Mouse (Mus musculus): ENCODE results near the gene Csf2. TPM values are rescaled to one million over a fixed set of nuclear protein-coding genes. Genes with fewer than 3 reads are reported as not detected.
A peak's percentile ranks its signal among the peaks of the same experiment; 100 is the strongest.
"Not testable (repeated sequence)": the region's sequence is repeated elsewhere in the genome, so short reads cannot be mapped to it uniquely, and the experiment has no call there.

Csf2 gene
- total RNA-seq (2022), result 1 to 10 TPM in 1 of 4 experiments, under 1 TPM in 1, not detected in 2; 0.56 to 1.4 TPM

DNA sequence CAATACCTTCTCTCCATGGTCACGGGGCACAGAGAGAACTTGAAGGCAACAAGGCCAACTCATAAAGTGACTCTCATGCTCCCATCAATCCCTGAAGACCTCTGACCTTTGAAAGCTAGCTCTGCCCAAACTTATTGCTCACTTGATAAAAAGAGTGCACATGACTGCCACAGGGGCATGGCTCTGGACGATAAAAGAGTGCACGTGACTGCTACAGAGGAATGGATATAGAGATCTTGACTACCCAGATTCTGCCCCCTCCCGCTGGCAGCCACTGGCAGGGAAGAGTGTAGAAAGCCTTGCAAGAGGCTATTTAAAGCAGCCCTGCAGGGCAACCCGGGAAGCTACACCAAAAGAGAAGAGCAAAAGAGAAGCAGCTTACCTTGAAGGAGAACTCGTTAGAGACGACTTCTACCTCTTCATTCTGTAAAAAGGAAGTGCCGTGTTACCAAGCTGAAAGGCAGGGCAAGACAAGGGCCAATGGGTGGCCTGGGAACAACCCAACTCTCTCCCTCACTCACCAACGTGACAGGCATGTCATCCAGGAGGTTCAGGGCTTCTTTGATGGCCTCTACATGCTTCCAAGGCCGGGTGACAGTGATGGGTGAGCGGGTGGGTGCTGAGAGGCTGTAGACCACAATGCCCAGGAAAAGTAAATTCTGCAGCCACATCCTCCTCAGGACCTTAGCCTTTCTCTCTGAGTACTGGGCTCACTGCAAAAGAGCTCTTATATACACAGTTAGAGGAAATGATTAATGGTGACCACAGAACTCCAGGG lies at the start of gene Csf2:
Gene Csf2, minus strand, starts transcription at position 728 of the 778 bp plus-strand sequence.
- DNase-seq (ENCODE audit: low spot score), result no peak

DNA sequence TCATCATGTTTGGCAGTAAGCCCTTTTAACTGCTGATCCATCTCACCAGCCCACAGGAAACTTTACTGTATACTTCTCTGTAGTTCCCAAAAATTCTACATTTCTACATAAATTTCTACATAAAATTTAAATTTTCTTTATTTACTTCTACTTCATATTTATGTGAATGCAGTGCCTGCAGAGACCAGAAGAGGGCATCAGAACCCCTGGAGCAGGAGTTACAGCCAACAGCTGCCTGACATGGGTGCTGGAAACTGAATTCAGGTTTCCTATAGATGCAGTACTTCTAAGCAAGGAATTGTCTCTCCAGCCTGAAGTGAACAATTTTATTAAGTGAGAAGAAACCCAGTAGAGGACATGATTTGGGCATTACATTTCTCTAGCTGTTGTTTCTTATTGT lies 49.3 kb upstream of the Csf2 start:
- DNase-seq (ENCODE audit: low spot score), result no peak

DNA sequence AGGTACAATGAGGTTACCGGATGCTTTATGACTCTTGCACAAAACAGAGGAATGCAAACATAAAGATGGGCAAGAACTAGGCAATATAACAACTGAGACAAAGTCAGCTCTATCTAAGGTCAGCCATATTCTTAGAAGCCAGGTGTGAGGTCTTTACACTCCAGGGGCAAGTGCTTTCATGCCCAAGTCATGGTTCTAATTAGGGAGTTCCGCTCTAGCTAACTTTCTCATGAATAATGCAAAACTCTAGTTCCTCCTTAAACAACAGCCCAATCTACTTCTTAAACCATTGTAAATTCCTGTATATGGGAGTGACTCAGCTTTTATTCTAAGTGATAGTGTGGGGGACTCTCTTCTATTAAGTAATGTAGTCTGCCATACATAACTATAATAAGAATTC lies 48.0 kb upstream of the Csf2 start:
- not testable (repeated sequence) for DNase-seq (ENCODE audit: low spot score)

DNA sequence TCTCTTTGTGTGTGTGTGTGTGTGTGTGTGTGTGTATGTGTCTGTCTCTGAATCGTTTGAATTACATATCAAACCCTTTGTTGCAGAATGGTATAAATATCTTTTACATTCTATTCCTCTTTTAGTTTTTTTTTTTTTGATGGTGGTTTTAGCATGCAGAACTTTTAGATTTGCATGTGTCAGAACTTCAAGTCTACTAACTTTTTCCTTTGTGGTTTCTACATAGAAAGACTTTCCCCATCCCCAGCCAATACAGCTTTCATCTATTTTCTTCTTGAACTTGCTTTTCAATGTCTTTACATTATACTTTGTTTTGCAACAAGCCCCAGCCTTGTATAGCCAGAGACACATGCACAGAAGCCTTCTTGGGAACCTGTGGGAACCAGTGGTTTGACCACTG lies 47.3 kb upstream of the Csf2 start:
- no peak for DNase-seq (ENCODE audit: low spot score)

DNA sequence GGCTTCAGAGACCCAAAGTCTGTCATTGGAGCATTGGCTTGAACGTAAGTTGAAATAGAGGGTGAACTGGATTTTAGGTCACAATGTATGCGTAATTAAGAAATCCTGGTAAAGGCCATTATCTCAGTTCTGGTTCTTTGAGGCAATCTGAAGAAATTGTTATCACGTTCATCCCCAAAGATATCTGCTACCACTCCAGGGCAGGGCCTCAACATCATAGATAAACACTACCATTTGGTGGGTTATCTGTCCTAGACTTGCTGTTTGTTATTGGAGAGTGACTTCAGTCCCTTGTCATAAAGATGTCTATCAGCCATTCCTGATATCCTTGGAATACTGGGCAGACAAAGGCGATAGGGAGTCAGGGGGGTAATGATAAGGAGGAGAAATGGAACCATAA lies 46.5 kb upstream of the Csf2 start:
- DNase-seq (ENCODE audit: low spot score), result no peak

DNA sequence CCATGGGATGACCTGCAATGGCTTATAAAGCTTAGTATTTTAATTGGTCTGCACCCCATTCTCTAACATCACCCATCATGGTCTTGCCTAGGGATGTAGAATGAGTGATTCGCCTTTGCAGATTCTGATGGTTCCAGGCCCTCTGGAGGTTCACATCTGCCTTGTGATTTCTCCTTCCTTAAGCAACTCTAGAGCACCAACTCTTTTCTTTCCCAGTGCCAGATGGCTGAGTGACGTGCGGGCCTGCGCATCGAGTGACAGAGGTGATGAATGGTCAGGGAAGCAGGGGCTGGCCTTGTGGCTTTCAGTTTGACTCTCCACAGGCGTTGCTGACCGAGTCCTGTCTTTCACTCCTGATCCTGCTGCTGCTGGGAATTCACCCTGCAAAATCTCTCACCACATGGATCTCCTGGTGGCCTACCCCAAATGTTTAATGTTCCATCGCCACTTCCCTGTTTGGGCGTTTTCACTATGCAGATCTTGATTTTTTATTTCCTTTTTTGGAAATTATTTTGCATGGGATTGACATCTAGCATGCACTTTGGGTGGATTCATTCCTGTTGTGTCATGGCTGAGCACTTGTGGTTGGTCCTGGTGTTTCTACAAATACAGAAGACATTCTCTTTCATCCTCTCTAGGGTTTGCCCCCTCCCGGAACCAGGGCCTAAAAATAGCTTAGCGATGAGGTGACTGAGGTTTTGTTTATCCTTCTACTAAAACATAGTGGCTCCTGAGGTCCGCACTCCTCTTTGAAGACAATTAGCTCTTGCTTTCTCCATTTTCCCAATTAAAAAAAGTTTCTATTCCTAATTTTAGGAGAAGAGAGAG lies 44.7 kb upstream of the Csf2 start:
- DNase-seq (ENCODE audit: low spot score), result no peak

DNA sequence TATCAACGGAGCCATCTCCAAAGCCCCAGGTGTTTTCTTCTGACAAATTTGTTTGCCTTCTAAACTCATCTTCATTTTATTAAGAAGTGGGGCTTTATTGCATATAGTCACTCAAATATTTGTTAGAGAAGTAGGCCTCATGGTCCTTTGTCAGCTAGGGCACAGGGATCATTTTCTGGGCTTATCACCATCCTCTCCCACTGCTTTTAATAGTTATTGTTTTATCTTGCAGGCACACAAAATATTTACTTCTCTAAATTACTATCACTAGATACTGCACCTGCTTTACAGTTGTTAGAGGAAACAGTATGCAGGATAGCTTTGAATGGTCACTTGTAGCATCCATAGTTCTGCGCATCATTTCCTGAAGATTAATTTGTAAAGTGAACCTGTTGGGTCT lies 42.7 kb upstream of the Csf2 start:
- DNase-seq (ENCODE audit: low spot score), result no peak

DNA sequence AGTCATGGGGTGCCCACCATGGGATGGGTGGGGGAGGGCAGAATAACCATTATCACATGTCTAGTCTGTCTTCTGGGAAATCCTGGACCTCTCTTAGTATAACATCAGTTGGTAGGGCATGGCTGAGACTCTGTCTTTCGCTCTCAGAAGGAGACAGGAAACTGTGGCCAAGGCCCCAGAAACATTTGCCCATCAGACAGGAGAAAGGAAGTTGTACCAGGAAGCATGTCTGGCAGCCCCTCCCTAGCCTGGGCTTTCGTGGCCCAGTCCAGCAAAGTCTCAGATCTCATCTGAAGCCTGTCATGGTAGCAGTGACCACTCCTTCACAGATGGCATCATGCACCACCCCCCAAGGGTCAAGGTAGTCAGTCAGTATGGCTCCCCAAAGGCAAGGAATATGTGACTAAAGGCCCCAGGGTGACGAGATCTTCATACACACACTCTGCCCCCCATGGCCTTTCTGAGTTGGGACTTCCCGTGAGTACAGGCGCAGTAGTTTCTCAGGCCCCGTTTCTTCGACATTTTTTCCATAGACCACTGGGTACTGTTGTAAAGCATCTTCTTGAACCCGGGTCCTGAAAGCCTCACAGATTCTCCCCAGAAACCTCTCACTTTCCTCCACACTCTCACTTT lies 38.5 kb upstream of the Csf2 start:
- no peak for DNase-seq (ENCODE audit: low spot score)

DNA sequence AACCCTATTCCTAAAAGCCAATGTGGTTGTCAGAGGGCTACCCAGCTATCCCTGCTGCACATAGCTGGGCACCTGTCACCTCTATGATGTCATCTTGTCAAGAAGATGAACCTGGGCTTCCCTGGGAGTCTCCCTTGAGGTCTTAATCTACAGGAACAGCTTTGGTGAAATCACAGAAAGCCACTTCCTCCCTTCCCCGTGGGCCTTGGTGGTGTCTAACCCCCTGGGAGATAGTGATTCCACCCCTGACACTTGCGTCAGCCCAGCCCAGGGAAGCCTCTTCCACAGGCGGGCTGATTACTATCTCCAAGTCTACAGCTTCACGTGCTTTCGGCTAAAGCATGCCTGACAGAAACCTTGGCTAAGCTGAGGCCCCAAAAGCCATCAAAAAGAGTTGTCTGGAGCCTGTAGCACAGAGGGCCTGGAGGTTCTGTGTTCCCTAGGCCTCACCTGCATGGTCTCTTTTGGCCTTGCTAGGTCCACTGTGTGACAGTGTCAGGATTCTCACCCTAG lies 22.0 kb upstream of the Csf2 start:
- DNase-seq (ENCODE audit: low spot score), result no peak

DNA sequence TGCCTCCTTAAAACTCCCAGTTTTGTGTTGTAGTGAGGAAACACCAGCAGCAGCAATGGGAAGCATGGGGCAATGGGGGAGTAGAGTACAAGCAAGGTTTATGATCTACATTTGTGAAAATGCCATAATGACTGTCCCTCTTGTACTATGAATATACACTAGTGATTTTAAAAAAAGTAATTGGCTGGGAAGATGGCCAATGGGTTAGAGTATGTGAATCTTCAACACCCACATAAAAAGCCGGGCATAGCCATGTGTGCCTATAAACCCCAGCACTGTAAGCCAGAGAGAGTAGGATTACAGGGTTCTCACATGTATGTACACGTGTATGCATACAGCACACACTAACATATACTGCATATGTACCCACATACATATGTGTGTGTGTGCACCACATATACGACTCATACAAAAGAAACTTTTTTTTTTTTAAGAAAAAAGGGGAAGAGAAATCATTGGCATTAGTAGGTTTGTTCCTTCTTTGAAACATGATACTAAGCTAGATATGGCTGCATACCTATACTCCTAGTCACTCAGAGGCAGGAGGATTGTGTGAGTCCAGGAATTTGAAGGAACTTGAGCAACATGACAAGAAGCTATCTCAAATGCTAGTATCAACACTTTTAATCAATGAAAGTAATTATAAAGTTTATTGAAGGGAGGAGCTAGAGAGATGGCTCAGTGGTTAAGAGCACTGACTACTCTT lies 19.9 kb upstream of the Csf2 start:
- no peak for DNase-seq (ENCODE audit: low spot score)

DNA sequence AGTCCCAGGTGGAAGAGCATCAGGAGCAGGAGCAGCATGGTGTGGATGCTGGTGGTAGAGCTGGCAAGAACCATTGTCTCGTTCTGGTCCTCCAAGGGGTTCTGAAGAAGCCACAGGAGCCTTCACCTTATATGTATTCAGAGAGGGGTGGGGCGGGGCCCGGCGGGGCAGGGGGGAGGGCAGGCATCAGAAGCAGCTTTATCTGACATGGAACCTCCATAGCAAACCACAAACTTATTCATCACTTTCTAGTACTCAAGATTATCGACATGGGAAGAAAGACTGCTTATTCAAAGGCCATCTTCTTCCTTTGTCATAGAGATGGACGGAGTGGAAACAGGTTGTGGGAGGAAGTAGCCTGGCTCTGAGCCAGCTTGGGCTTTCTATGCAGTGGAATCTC lies 17.7 kb upstream of the Csf2 start, which contains the start of gene Il3:
Gene Il3, minus strand, starts transcription at position 101 of the 400 bp plus-strand sequence.
- DNase-seq (ENCODE audit: low spot score), result no peak

DNA sequence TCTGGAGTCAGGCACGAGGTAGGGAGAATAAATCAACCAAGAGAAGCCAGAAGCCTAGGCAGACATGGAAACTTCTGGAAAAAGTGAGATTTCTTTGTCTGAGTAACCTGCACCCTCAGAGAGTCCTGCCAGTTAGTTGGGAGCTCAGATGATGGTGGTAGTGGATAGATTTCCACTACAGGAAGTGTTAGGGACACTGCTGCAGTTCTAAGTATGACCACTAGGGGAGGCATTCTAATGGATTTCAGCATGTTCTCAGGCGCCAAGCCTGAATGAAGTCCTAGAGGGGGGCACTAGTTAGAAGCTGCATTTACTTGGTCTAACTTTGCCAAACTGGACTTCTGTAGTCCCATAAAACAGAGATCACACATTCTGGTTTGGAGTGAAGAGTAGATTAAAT lies 15.1 kb upstream of the Csf2 start:
- DNase-seq (ENCODE audit: low spot score), result peak; percentile 53

DNA sequence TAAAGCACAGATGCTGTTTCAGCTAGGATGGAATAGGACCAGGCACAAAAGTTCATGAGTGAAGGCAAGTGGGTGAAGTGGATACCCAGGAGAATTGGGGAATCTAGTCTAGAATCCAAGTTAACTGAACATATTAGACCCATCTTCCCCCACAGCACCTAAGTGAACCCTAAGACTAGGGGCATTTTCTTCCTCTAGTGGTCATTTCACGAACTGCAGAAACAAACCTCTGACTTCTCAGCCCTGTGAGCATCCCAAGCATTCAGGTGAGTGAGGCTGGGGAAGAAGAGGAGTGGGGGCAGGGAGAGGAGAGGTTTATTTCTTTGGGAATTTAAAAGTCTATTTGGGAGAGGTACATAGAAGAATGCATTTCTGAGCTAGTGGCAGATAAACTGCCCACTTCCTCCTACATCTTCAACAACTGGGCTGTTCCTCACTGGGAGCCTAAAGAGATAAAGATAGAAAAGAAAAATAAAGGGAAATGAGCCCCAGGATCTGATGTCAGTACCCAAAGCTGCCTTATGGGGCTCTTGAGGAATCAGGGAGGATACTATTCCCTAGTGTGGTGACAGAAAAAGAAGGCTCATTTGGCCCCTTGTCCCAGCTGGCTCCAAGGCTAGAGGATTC lies 14.1 kb upstream of the Csf2 start:
- DNase-seq (ENCODE audit: low spot score), result no peak

DNA sequence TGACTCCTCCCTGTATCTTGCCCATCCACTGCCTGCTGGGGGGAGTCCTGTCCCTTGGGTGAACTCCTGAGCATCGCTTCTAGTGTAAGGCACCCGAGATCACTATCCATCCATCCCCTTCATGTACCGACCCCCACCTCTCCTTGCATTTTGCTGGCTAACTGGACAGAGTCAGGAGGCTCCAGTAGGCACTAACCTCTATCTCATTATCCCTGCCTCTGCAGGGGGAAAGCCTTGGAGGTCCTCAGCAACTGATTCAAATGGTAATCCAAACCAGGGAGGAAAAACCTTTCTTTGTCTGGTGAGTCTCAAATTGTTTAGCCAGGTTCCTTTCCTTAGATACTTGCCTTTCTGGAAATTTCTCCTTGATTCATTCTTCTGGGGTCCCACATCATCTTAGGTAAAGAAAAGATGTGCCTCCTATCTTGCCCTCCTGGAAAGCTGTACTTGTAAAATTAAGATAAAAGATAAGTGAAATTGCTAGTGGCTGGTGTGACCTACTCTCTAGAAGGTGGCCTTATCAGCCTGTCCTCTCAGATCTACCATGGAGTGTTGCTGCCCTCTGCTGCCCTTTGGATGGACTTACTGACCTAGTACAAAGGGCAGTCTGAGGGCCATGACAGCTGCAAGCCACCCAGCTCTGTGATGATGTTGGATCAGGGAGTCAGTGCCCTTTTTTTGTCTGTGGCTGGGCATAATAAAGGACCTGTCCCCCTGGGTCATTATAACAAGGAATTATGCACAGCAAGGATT lies 7.3 kb upstream of the Csf2 start:
- DNase-seq (ENCODE audit: low spot score), result peak; percentile 76

DNA sequence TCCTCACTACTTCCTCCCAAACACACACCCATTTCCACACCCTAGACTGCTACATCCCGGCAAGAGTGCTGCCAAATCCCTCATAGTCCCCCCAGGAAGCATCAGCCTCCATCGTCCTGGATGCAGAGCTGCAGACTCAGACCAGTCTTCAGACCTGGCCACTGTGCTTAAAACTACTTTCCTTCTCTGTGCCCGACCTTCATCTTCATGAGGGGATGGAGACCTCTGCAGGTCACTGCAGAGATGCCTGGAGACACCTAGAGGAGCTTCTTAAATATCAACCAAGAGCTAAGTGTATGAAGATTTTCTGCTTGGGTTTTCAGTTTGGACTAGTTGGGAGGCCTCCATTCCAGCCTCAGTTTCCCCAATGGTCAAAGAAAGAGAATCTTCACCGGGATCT lies 4.6 kb upstream of the Csf2 start:
- peak; percentile 28 for DNase-seq (ENCODE audit: low spot score)

DNA sequence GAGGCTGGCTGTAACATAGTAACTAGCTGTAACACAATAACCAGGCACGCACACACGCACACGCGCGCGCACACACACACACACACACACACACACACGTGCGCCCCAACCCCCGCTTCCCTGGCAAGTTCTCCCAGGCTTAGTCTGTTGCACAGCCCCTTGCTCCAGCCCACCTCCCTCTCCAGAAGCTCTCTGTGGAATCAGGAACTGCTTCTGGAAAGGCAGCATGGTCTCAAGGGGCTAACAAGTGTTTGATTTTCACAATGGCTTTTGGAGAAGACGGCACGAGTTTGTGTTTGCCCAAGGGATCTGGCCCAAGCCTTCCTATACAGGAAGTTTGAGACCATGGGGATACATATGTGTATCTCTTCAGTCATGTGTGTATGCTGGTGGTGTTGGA lies 1.1 kb upstream of the Csf2 start:
- no peak for DNase-seq (ENCODE audit: low spot score)

DNA sequence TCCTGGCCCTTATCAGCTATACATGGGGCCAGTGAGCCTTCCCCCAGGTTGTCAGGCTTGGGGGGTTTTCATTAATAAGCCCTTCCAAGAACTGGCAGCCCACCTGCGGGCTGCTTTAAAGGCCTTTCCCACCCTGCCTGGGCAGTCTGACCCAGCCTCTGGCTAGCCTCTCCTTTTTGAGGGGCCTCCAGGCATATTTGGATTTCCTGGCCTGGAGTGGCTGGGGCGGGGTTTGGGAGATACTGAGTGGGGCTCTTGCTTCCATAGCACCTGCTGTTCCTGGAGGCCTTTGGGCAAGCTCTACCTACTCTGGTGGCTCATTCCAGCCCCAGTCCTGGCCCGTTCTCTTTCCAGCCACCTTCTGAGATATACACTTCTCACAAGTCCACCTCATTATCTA lies 281 bp upstream of the Csf2 start:
- no peak for DNase-seq (ENCODE audit: low spot score)

DNA sequence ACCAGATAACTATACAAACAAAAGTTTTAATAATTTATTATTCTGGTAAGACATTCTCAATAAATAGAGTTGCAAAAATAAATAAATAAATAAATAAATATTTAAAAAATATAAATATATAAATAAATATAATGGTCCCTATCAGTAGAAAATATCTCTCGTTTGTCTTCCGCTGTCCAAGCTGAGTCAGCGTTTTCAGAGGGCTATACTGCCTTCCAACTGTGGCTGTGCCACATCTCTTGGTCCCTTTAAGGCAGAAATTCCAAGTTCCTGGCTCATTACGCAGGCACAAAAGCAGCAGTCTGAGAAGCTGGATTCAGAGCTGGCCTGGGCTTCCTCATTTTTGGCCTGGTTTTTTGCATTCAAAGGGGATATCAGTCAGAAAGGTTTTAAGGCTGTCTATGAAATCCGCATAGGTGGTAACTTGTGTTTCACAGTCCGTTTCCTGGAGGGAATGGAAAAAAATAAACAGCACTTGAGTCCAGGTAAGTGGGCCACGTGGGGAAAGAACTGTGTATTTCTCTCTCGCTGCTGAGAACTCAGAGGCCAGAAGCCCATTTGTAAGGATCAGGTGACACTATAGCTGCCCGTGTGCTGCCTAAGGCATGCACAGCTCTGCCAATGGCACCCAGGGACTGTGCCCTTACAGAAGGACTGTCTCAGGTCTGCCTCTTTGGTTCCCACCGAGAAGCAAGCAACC lies 2.1 kb downstream of the Csf2 start:
- no peak for DNase-seq (ENCODE audit: low spot score)

DNA sequence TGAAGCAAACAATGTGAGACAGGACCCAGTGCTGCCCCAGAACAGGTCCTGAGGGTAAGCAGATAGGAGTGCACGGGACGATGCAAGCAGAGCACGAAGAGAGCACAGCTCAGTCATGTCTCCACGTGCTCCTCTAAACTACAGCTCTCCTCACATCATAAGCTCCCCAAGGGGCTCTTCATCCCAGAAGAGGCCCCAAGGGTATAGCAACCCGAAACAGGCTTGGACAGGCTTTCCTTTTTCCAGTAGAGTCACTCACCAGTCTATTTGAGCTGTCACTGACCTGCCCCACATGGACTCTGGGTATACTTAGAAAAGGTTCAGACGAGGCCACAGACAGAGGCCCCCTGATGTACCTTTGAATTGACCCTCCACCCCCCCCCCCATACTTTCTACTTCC lies 5.0 kb downstream of the Csf2 start:
- DNase-seq (ENCODE audit: low spot score), result no peak

DNA sequence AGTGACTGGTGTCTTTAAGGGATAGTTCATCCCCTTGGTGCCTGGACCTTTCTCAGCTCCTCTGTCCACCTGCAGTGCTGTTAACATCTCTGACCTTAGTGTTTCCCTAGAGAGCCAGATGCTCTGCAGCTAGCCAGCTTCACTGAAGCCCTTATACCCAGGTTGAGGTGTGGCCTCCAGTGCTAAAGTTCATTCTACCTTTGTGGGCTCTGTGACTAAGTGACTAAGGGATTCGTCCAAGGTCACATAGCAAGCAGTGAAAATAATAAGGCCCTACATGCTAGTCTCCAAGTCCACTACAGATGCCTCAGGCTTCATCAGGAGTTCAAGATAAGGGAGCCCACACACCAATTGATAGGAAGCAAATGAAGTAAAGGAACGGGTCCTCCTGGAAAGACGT lies 7.0 kb downstream of the Csf2 start:
- no peak for DNase-seq (ENCODE audit: low spot score)

Measured in heart, adult 8-10 months (tissue).